Comparison of ENCODE assay signal across 9 mouse cellular contexts in the genomic region with DNA sequence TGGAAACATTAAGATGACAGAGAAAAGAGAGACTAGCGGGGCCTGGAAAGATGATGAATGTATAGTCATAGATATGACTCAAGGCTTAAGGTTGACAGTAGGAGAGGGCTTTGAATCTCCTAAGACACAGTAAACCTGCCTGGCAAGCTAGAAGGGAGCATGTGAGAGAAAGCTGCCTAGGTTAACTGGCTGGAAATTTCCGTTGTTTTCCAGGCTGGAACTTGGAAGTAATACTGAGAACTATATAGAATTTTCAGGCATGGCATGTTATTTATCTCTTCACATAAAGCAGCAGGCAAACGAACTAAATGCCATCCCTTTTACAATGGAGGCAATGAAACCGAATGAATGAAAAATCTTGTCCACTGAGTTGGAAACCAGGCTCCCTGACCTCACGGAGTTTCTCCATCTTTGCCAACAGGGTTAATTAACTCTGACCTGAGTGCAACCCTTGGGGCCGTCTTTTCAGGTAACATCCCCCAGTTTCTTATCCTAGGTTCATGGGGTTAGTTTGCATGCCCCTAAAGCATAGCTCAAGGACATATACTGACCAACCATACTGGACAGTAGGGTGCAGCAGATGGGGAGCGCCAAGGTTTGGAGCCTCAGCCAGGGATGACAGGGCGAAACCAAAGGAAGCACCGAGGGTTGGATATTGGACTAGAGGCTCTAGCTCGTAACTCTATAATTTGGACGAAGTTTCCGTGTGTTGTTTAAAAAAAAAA. TPM values are rescaled to one million over a fixed set of nuclear protein-coding genes. Genes with fewer than 3 reads are reported as not detected.
DNase-seq lines count a peak whose midpoint lies in the region; ATAC-seq lines count a peak whose summit lies in the region.
"Had no signal": no experiment of that assay in that cellular context is flagged by ENCODE, and none has a peak within 500 bp of the region (broad histone marks: within the 10 kb centered on the region; RNA-seq: fewer than 3 reads in every experiment).

No protein-coding gene starts in this region.

- WGBS in forebrain, embryonic 13.5 days, result 28% methylated on average over 12 of the region's 12 CpGs
- WGBS in limb, embryonic 13.5 days, result 35% methylated on average over 12 of the region's 12 CpGs
- 38% methylated on average over 12 of the region's 12 CpGs for WGBS in stomach, embryonic 16.5 days

- DNase-seq in embryo, embryonic 10 days (ENCODE audit: low spot score), result no peak

- peaks cover 69% of the 10 kb centered on the region for H3K4me1 ChIP-seq in megakaryocyte, embryonic 14.5 days
- peaks cover 29% of the 10 kb centered on the region for H3K4me1 ChIP-seq in forebrain, embryonic 13.5 days
- peaks cover 35% of the 10 kb centered on the region for H3K4me1 ChIP-seq in limb, embryonic 13.5 days
- H3K4me1 ChIP-seq in stomach, embryonic 16.5 days (ENCODE audit: control insufficient read depth, insufficient read depth, low read length), result peaks cover 30% of the 10 kb centered on the region

- no peak for ATAC-seq in megakaryocyte, adult 5-6 weeks (ENCODE audit: poor library complexity, severe bottlenecking)
- no peak for ATAC-seq in forebrain, embryonic 13.5 days
- ATAC-seq in limb, embryonic 13.5 days (ENCODE audit: low FRiP score, low read depth), result no peak
- ATAC-seq in stomach, embryonic 16.5 days (ENCODE audit: insufficient read depth, low FRiP score), result no peak
- no peak for ATAC-seq in monocyte, adult 5-6 weeks (replicated peaks; ENCODE audit: insufficient number of reproducible peaks, low FRiP score, low TSS enrichment, poor library complexity, severe bottlenecking)
- no peak for ATAC-seq in inflammation-experienced regulatory T-cells, adult 6 months

- peaks cover 35% of the 10 kb centered on the region for H3K36me3 ChIP-seq in megakaryocyte, embryonic 14.5 days (replicated peaks; ENCODE audit: low read length)
- peaks cover 20% of the 10 kb centered on the region; the same call in 1 of the 2 replicates for H3K36me3 ChIP-seq in forebrain, embryonic 13.5 days (ENCODE audit: poor library complexity, severe bottlenecking)
- H3K36me3 ChIP-seq in limb, embryonic 13.5 days, result peaks cover 22% of the 10 kb centered on the region
- peaks cover 9% of the 10 kb centered on the region; the same call in 1 of the 2 replicates for H3K36me3 ChIP-seq in stomach, embryonic 16.5 days (ENCODE audit: control insufficient read depth, insufficient read depth, low read length)

- peak overlapping the region; percentile 90 for H3K4me2 ChIP-seq in forebrain, embryonic 13.5 days
- H3K4me2 ChIP-seq in limb, embryonic 13.5 days (replicated peaks), result peak overlapping the region; percentile 88
- H3K4me2 ChIP-seq in stomach, embryonic 16.5 days (ENCODE audit: low read depth, low read length), result peak overlapping the region; percentile 95

- no peaks in the 10 kb centered on the region for H3K9me3 ChIP-seq in megakaryocyte, embryonic 14.5 days
- no peaks in the 10 kb centered on the region for H3K9me3 ChIP-seq in forebrain, embryonic 13.5 days (replicated peaks)
- no peaks in the 10 kb centered on the region for H3K9me3 ChIP-seq in limb, embryonic 13.5 days
- no peaks in the 10 kb centered on the region for H3K9me3 ChIP-seq in stomach, embryonic 16.5 days (replicated peaks; ENCODE audit: control insufficient read depth, low read length)

- no peak overlapping the region for H3K27ac ChIP-seq in forebrain, embryonic 13.5 days
- H3K27ac ChIP-seq in limb, embryonic 13.5 days, result no peak overlapping the region
- H3K27ac ChIP-seq in stomach, embryonic 16.5 days (ENCODE audit: low read length), result no peak overlapping the region

- no peaks in the 10 kb centered on the region for H3K27me3 ChIP-seq in megakaryocyte, embryonic 14.5 days (replicated peaks)
- no peaks in the 10 kb centered on the region for H3K27me3 ChIP-seq in forebrain, embryonic 13.5 days
- no peaks in the 10 kb centered on the region for H3K27me3 ChIP-seq in limb, embryonic 13.5 days
- no peaks in the 10 kb centered on the region for H3K27me3 ChIP-seq in stomach, embryonic 16.5 days (ENCODE audit: control insufficient read depth, insufficient read depth, low read length)

- peak overlapping the region; percentile 98 for H3K4me3 ChIP-seq in megakaryocyte, embryonic 14.5 days (replicated peaks)
- peak overlapping the region; percentile 77; the same call in 1 of the 2 replicates for H3K4me3 ChIP-seq in forebrain, embryonic 13.5 days
- H3K4me3 ChIP-seq in limb, embryonic 13.5 days, result peak overlapping the region; percentile 80
- H3K4me3 ChIP-seq in stomach, embryonic 16.5 days (replicated peaks; ENCODE audit: low read length), result peak overlapping the region; percentile 83

- H3K9ac ChIP-seq in forebrain, embryonic 13.5 days, result no peak overlapping the region
- H3K9ac ChIP-seq in limb, embryonic 13.5 days, result no peak overlapping the region
- no peak overlapping the region for H3K9ac ChIP-seq in stomach, embryonic 16.5 days (ENCODE audit: low read length)

RNA-seq across cellular contexts. Expression of a gene that starts 1.0 kb away (rescaled TPM):
- polyA plus RNA-seq in megakaryocyte, embryonic 14.5 days (2012; ENCODE audit: insufficient read depth, low replicate concordance), result 8,612 and 27,789 TPM in 2 replicates
- 411 and 420 TPM in 2 replicates for total RNA-seq in megakaryocyte, adult 5-6 weeks (2015)
- 117 and 131 TPM in 2 replicates for total RNA-seq in megakaryocyte, adult 5-6 weeks (2017)
- 39.8 and 41.1 TPM in 2 replicates for polyA plus RNA-seq in forebrain, embryonic 13.5 days (2015; fragmentation: Nextera tagmentation; extraction: Ambion mirVana)
- 118 and 123 TPM in 2 replicates for polyA plus RNA-seq in limb, embryonic 13.5 days (2015; fragmentation: Nextera tagmentation; extraction: Ambion mirVana)
- 99.0 and 107 TPM in 2 replicates for polyA plus RNA-seq in stomach, embryonic 16.5 days (2015; fragmentation: Nextera tagmentation; extraction: Ambion mirVana)
- total RNA-seq in monocyte, adult 5-6 weeks (2017), result 102 to 184 TPM (median 117 TPM) in 3 replicates
- 100 to 1,000 TPM in 1 of 3 experiments, 10 to 100 TPM in 2; 39.3 to 108 (median 40.8) TPM for polyA plus RNA-seq in inflammation-experienced regulatory T-cells, adult 6 months (2017; shearing (Covaris generic))

RNA-seq across cellular contexts. Expression of a gene that starts 24.0 kb away (rescaled TPM):
- polyA plus RNA-seq in megakaryocyte, embryonic 14.5 days (2012; ENCODE audit: insufficient read depth, low replicate concordance), result 0.41 TPM in 1 of 2 replicates, not detected in the other
- not detected in 2 replicates for total RNA-seq in megakaryocyte, adult 5-6 weeks (2015)
- total RNA-seq in megakaryocyte, adult 5-6 weeks (2017), result not detected in 2 replicates
- polyA plus RNA-seq in forebrain, embryonic 13.5 days (2015; fragmentation: Nextera tagmentation; extraction: Ambion mirVana), result 4.0 and 4.4 TPM in 2 replicates
- 0.45 and 0.56 TPM in 2 replicates for polyA plus RNA-seq in limb, embryonic 13.5 days (2015; fragmentation: Nextera tagmentation; extraction: Ambion mirVana)
- 0.29 and 0.32 TPM in 2 replicates for polyA plus RNA-seq in stomach, embryonic 16.5 days (2015; fragmentation: Nextera tagmentation; extraction: Ambion mirVana)
- total RNA-seq in monocyte, adult 5-6 weeks (2017), result 0.10 to 0.32 TPM in 2 of 3 replicates, not detected in the other
- not detected for polyA plus RNA-seq in inflammation-experienced regulatory T-cells, adult 6 months (2017; shearing (Covaris generic))
- total RNA-seq: hematopoietic stem cell, adult 5-6 weeks had no signal

RNA-seq across cellular contexts. Expression of a gene that starts 24.6 kb away (rescaled TPM):
- polyA plus RNA-seq in megakaryocyte, embryonic 14.5 days (2012; ENCODE audit: insufficient read depth, low replicate concordance), result not detected in 2 replicates
- not detected in 2 replicates for total RNA-seq in megakaryocyte, adult 5-6 weeks (2015)
- total RNA-seq in megakaryocyte, adult 5-6 weeks (2017), result not detected in 2 replicates
- 0.23 and 0.28 TPM in 2 replicates for polyA plus RNA-seq in forebrain, embryonic 13.5 days (2015; fragmentation: Nextera tagmentation; extraction: Ambion mirVana)
- polyA plus RNA-seq in limb, embryonic 13.5 days (2015; fragmentation: Nextera tagmentation; extraction: Ambion mirVana), result 8.9 and 9.4 TPM in 2 replicates
- polyA plus RNA-seq in stomach, embryonic 16.5 days (2015; fragmentation: Nextera tagmentation; extraction: Ambion mirVana), result 25.5 and 31.3 TPM in 2 replicates
- total RNA-seq in monocyte, adult 5-6 weeks (2017), result 0.29 to 0.43 TPM in 2 of 3 replicates, not detected in the other
- polyA plus RNA-seq in inflammation-experienced regulatory T-cells, adult 6 months (2017; shearing (Covaris generic)), result under 1 TPM; 0.19 to 0.69 (median 0.67) TPM

RNA-seq across cellular contexts. Expression of a gene that starts 51.6 kb away (rescaled TPM):
- polyA plus RNA-seq in megakaryocyte, embryonic 14.5 days (2012; ENCODE audit: insufficient read depth, low replicate concordance), result not detected in 2 replicates
- 0.39 and 1.6 TPM in 2 replicates for total RNA-seq in megakaryocyte, adult 5-6 weeks (2015)
- 1.5 TPM in 1 of 2 replicates, not detected in the other for total RNA-seq in megakaryocyte, adult 5-6 weeks (2017)
- polyA plus RNA-seq in forebrain, embryonic 13.5 days (2015; fragmentation: Nextera tagmentation; extraction: Ambion mirVana), result not detected in 2 replicates
- polyA plus RNA-seq in limb, embryonic 13.5 days (2015; fragmentation: Nextera tagmentation; extraction: Ambion mirVana), result not detected in 2 replicates
- not detected in 2 replicates for polyA plus RNA-seq in stomach, embryonic 16.5 days (2015; fragmentation: Nextera tagmentation; extraction: Ambion mirVana)
- total RNA-seq in monocyte, adult 5-6 weeks (2017), result 2.9 to 4.2 TPM in 2 of 3 replicates, not detected in the other
- not detected for polyA plus RNA-seq in inflammation-experienced regulatory T-cells, adult 6 months (2017; shearing (Covaris generic))
- total RNA-seq: hematopoietic stem cell, adult 5-6 weeks had no signal

RNA-seq across cellular contexts. Expression of a gene that starts 56.8 kb away (rescaled TPM):
- polyA plus RNA-seq in megakaryocyte, embryonic 14.5 days (2012; ENCODE audit: insufficient read depth, low replicate concordance), result not detected in 2 replicates
- 0.25 and 0.59 TPM in 2 replicates for total RNA-seq in megakaryocyte, adult 5-6 weeks (2015)
- total RNA-seq in megakaryocyte, adult 5-6 weeks (2017), result not detected in 2 replicates
- polyA plus RNA-seq in forebrain, embryonic 13.5 days (2015; fragmentation: Nextera tagmentation; extraction: Ambion mirVana), result not detected in 2 replicates
- not detected in 2 replicates for polyA plus RNA-seq in limb, embryonic 13.5 days (2015; fragmentation: Nextera tagmentation; extraction: Ambion mirVana)
- not detected in 2 replicates for polyA plus RNA-seq in stomach, embryonic 16.5 days (2015; fragmentation: Nextera tagmentation; extraction: Ambion mirVana)
- total RNA-seq in monocyte, adult 5-6 weeks (2017), result 1.6 TPM in 1 of 3 replicates, not detected in the others
- polyA plus RNA-seq in inflammation-experienced regulatory T-cells, adult 6 months (2017; shearing (Covaris generic)), result not detected
- total RNA-seq: hematopoietic stem cell, adult 5-6 weeks had no signal

Comparison
In these comparisons a context has a peak if more than half of its experiments do, and no peak if none do; other contexts are left out.
1. RNA of a gene that starts 1.0 kb away (polyA plus RNA-seq): 8,612 to 27,789 TPM in megakaryocyte, embryonic 14.5 days; 118 to 123 TPM in limb, embryonic 13.5 days, 99.0 to 107 TPM in stomach, embryonic 16.5 days, 39.3 to 108 TPM in inflammation-experienced regulatory T-cells, adult 6 months and 39.8 to 41.1 TPM in forebrain, embryonic 13.5 days; every median in the first group is over 10 times any median in the second.
2. Peak in every context shown above with its lines, with median percentiles within 50 percentile points of each other: H3K4me3 ChIP-seq and H3K4me2 ChIP-seq.